Mouse (Mus musculus) thymus, adult 18-20 months (tissue): ENCODE measurements at regions not wholly inside any gene's neighbourhood (a gene's known extent, or its start where the extent isn't known, plus 50 kb on each side); places are given as distances from the start of the nearest gene placed in this dataset.

Source experiments
- DNase-seq, 2 experiments: peaks; one replicate each; pipeline ENCODE4 v3.0.0; 2022; ENCODE audit warnings: mixed read lengths in 2 of 2

DNA sequence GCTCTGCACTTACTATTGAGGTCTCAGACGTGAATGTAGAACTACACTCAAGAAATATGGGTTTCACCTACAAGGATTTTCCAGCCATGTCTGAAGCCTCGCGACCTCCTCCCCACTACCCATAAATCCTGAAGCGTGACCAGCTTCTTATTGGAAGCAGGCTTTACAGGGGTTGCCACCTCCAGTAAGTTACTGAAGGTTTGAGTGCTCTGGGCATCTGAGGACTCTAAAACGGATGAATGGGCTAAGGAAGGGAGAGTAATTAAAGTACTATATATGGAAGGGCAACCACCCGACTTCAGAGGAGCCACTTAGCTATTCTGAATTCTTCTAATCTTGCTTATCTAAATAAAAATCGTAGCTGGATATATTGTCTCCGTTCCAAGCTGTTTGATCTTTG lies 136.1 kb upstream of the Hmga2 start:
- no peak for DNase-seq

DNA sequence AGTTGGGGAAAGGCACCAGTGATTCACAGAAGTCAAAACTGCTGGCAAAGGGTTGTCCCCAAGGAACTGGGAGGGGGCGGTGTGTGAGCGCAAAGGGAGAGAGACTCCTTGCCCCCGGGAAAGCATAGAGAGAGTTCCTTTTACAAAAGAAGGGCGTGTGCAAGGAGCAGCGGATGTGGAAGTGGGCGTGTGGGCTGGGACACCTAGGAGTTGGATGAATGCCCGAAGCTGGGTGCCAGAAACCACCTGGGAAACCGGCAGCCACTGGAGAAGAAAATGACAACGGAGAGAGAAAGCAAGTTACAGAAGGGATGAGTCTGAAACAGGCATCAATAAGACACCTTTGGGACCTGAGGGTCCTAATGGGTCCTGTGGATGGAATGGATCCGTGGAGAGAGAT lies 133.8 kb upstream of the Hmga2 start:
- DNase-seq = no peak

DNA sequence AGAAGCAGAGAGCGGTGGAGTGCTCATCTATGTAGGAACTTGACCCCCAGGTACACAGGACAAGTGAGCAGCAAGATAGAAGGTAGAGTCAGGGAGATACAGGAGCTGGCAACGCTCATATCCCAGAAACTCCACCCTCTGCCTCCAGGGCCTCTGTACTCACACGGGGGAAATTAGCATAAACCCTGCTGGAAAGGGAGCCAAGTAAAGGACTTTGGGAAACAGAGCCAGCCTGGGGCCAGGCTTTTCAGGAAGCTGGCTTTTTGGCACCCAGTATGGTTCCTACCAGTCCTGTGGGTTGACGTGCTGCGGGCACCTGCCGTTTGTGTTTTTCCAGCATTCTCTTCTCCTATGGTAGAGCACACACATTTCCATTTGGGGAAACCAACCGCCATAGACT lies 128.2 kb upstream of the Hmga2 start:
- DNase-seq = no peak

DNA sequence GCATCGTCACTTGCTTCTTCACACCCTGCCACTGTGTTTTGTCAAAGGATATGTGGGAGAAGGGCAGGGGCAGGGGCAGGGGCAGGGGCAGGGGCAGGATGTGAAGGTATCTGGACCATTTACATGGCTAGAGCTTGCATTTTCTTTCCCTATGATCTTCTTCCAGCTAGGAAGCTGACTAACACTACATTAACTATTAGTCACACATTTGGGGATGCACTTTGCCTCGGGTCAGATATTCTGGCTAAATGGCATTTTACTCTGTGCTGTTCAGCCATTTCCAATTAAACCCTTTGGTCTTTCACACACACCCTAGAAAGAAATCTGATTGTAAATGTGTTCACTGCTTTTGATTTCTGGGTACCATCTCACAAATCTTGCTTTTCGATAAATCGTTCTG lies 126.9 kb upstream of the Hmga2 start:
- DNase-seq = no peak

DNA sequence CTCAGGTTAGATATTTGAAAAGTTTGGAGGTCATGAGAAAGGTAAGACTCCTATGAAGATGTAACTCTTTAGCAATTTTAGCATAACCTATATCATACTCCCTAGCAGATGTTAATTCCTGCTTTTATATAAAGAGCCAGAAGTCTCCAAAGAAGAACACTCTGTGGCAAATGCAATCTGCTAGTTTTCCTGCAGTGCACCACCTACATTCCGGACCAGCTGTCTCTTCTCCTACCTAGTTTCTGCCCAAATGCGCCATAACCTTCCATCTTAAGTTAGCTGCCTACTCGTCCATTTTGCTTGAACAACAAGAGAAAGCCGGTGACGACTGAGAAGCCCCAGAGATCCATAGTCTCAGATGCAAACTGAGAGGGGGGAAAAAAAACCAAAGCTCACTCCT lies 124.5 kb upstream of the Hmga2 start:
- DNase-seq = no peak

DNA sequence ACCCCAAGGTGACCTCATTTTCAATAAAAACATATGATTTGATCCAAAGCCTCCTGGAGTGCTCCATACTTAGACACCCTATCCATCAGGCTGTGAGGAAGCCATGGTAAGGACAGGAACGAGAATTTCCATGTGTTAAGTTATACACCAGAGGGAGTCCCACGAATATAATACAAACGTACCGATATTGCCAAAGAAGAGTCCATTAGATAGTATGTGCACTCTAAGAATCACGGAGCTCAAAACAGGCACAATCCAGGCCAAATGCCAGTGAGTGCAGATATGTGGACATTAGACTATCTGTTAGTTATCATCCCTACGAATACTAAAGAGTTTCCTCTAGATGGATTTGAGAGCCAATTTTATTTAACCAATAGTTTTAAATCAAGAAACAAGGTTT lies 123.3 kb upstream of the Hmga2 start:
- DNase-seq = no peak

DNA sequence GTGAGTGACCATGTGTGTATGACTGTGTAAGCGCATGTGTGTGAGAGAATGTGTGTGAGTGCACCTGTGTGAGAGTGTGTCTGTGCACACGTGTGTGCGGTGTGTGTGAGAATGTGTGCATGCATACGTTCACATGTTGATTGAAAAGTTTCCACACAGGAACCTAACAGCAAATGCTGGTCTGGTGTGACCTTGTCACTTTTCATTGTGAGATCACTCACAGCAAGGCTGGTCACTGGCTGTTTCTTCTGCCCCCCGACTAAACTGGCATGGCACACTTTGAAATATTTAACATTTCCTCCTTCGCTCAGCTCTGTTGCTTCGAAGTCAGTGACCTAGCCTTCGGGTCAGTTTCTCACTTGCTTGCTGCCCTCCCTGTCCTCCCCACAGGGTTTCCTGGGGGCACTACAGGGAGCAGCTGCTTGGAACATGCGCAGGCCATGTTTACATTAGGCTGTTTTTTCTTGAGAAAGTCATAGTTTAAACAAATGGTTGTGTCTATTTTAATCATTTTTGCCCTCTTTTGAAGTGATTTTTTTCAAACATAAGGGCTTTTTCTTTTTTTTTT lies 121.1 kb upstream of the Hmga2 start:
- DNase-seq = no peak

DNA sequence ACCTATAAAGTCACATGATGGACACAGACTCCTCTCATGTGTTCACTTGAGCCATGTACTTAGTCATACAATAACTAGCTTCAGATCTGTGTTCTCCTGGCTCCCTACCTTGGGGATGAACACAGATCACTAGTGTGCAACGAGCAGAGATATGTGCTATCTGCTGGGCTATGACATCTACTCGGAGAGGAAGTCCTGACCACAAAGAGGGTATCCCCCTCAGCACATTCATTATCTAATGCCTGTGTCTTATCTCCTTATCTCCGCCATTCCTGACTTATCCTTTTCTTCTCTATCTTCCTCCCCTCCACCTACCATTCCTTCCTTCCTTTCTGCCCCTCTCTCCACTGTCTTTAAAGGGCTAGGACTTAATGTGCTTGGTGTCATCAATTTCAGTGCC lies 118.9 kb upstream of the Hmga2 start:
- DNase-seq = no peak

DNA sequence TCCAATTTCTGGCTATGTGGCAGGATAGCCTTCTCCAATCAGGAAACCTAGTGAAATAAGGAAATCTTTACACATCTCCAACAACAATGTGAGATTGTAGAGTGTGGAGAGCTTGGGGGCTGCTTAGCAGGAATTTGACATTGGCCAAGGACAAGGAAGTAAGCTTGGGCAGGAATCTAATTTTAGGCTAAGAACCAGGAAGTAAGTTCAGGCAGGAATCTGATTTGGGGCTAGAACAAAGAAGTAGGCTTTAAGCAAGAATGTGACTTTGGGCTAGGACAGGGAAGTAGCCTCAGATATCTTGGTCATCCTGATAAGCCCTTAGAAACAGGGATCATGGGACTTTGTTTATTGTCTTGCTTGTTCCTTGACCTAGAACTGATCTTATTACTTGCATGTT lies 117.6 kb upstream of the Hmga2 start:
- no peak for DNase-seq

DNA sequence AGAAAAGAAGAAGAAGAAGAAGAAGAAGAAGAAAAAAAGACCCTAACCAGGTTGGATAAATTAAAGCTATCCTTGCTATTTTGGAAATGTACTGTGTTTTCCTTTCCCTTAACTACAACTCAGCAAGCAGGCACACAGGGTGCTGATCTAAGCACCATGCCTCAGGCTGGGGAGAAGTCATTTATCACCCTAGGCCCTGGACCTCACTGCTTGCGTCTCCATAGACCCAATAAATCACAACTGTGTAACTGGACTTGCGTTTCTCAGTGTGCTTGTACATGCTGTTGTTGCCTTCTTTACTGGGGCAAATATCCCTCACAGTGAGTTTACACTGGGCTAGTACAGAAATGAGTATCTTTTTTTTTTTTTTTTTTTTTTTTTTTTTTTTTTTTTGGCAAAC lies 113.4 kb upstream of the Hmga2 start:
- no peak for DNase-seq

DNA sequence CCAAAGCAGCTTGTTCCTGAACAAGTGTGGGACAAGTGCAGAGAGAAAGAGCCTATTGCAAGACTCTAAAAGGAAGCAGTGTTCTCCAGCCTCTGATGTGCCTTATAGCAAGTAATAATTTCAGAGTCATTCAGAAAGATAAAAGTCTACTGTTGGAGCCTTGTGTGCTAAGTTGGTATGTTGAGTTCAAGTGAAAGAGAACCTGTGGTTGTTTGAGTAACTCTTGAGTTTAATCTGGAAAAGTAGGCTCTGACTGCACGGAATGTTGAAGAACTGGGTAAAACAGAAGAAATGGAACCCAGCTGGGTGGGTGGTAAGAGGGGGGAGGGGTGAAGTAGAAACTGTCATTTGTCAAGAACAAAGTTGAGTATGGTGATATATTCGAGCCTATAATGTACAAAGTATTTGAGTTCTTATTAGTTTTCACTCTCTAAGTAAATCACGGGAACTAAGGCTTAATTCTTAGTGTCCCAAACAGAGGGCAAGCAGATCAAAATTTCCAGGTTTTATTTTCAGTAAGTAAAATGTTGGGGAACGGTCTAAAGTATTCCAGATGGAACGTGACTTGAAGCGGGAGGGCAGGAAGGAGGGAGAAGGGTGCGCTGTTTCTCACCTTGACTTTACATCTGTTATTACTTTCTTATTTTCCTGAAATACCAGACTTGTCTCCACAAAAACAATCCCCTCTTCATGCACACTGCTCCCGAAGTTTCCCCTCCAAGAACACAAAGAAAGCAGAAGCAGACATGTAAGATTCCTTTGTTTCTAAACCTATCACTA lies 111.8 kb upstream of the Hmga2 start:
- DNase-seq = no peak

DNA sequence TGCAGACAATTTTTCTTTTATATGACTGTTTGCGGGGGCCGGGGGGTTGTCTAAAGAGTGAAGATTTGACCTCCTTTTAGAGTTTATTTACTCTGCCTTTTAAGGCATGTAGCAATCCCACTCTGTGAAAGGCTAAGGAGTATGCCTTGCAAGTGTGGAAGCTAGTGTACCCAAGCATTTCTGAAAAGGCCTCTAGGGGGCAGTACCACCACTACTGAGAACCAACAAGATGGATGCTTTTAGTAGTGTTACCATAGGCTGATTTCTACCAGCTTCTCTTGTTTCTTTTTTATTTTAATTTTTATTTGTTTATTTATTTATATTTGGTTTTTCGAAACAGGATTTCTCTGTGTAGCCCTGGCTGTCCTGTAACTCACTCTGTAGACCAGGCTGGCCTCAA lies 110.9 kb upstream of the Hmga2 start:
- peak in 1 of 2 experiments; percentile 18 for DNase-seq

DNA sequence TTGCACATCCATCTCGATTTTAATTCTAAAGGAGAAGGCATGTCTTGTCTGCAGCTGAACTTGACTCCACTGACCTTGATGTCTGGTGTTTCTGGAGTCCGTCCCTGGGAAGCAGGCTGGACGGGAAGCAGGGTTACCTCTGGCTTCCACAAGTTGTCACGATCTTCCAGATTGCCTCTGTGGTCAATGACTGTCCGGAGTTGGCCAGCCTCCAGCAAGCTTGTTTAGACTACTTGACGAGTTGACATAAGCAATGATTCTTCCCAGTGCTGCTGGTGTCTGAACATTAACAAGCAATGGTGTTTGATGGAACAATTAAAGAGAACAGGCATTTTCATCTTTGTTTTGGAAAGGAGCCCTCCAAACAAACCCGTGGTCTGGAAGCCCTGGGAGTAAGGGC lies 106.2 kb upstream of the Hmga2 start:
- no peak for DNase-seq

DNA sequence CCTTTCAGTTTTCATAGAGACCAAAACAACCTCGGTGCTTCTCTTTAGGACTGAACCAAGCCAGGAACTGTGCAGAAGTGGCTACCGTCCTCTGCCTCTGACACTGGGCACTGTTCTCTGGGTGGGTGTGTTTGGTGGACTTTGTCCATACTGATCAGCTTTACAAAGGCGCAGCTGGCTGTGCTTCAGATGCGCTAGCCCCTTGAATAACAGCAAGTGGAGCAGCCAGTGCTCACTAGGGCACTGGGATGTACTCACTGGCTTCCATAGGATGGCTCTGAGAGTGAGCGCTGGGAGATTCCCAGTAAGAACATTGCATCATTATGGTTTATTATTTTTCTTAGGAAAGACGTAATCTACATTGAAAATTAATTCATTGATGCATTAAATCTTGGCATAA lies 105.3 kb upstream of the Hmga2 start:
- no peak for DNase-seq

DNA sequence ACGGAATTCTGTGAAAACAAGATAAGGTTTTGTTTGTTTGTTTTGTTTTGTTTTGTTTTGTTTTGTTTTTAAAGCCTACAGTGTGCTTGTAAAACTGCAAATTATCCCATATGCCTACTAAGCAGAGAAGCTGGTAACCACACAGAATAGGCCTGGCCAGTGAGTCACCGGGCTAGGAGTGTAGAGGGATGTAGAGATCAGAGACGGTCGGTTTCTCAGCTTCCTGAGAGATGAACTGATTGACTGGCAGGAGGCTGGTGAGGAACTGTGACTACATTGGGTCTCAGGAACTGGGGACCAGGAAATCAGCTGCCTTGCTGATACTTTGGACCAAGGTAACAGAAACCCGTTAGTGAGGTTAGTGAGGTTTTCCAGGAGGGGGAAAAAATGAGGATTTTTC lies 100.6 kb upstream of the Hmga2 start:
- no peak for DNase-seq

DNA sequence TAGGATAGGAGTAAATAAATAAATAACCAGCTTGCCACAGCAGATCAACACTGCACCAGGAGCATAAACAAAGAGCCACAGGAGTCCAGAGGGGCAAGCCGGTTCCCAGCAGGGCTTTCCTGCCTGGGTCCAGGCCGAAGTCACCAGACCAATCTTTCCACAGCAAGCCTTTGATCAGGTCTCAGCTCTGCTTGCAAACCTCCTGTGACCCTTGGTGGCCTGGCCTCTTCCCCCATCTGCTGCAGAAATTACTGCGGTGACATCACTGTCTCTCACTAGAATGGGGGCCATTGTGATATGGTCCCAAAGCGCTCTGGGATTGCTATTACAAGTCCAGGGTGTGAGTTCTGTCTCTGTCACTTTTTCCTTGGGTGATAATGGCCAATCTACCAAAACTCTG lies 99.9 kb upstream of the Hmga2 start:
- no peak for DNase-seq

DNA sequence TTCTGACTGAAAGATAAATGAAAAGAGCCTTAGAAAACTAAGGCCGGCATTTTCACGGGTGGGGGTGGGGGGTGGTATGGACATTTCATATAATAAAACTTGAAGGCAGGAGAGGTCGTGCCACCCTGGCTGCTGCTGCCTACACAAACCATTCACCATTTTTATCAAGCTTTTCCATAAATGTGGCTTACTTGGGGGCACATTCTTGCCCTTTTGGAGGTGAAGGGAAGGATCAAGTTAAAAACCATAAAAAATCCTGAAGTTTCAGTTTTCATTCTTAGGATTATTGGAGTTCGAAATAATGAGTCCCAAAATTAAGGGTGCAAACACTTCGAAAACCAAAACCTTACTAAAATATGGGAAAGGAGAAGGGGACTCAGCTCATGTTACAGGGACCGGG lies 95.1 kb upstream of the Hmga2 start:
- no peak for DNase-seq

DNA sequence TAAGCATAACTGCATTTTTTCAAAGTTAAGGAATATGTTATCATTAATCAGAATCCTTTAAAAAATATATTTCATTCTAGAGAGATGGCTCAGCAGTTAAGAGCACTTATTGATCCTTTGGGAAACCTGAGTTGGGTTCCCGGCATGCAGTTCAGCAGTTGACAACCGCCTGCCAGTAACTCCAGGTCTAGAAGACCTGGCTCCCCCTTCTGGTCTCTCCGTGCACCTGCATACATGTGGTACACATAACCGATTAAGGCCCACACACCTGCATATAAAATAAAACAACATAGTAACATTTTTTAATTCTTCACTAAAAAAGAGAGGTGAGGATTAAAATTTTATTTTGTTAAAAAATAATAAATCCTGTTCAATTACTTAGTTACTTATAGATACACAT lies 89.7 kb upstream of the Hmga2 start:
- DNase-seq = no peak

DNA sequence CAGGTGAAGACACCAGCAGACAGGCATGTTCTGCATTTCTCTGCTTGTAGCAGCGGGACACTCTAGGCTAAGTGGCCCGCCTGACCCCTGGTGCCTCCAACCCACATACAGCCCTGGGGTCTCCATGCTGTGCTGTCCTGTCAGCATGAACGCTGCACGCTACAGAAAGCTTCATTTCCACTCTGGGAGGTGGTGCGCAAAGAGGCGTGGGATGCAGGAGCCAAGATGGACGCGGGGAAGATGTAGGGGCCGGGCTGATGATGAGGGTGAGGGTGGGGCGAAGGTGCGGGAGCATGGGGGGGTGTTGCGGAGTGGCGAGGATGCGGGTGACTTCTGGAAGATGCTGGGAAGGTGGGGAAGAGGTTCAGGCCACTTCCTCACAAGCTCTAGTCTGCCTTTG lies 88.6 kb upstream of the Hmga2 start:
- DNase-seq = no peak

DNA sequence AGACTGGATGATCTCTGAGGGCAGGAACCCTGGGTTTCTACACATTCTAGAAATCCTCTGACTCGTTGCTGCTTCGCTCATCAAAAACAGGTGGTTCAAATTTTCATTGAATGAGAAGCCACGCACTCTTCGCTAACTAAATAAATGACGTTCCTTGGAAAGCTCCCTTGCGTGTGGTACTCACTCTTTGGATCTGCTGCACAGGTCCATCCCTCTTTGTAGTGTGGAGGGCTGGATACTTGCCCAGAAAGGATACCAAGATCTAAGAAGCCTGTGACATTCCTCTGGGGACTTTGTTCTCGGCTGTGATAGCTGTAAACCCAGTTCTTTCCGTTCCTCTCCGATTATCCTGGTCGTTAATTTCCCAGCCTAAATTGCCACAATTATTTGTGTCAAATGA lies 87.7 kb upstream of the Hmga2 start:
- DNase-seq = no peak

DNA sequence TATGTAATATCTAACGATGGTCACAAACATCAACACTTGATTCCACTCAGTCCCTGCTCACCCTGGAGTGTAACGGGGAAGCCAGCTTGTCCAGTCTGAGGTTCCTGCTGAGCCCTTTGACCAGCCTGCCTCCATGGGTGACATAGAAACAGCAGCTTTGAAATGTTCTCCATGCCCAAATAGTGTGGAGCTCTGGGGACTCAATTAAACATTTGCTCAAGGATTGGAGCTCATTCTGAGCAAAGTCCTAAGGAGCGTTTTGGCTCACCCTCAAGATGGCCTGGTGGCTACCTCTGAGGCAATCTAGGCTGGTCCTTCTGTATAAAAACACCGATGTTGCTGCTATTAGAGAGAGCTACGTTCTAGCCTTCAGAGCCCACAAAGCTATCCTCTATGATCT lies 85.6 kb upstream of the Hmga2 start:
- no peak for DNase-seq

DNA sequence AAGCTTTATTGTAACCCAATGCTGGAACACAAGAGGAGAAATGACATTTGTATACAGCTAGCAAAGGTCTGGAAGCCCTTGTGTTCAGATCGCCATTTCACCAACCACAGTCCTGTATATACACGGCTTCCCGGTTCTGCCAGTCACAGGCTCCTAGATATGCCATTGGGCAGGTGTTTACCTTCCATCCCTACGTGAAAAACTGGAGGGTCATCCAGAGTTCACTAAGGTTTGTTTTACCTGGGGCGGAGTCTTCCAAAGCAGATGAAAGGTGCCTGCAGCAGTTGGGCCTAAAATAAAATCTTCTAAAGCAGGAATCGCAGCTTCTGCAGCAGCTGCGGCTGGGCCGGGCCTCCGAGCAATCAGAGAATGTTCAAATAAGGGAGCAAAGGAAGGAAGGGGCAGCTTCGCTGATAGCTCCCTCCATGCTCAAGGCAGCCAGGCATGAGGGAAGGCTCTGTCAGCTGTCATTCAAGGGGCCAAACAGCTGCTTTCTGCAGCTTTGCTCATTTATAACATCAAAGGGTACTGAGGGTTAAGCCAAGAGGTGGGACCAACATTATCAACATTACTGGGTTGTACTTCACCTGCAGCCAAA lies 81.7 kb upstream of the Hmga2 start:
- DNase-seq = no peak

DNA sequence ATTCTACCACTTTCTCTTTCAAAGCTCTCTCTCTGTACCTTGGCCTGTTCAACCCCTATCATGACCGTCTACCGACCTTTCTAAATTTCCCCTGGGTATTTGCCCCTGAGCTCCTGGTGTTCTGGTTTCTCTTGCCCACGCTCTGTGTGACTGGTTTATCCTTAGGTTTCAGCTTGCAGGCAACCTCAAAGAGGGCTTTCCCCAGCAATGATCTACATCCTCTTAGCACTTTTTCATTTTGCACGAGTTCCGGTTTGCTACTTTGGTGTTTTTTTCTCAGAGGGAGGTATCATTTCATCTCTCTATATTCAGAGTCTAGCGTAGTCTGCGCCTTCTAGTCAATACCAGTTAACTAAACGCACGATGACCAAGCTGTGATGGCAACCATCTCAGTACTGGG lies 79.8 kb upstream of the Hmga2 start:
- no peak for DNase-seq

DNA sequence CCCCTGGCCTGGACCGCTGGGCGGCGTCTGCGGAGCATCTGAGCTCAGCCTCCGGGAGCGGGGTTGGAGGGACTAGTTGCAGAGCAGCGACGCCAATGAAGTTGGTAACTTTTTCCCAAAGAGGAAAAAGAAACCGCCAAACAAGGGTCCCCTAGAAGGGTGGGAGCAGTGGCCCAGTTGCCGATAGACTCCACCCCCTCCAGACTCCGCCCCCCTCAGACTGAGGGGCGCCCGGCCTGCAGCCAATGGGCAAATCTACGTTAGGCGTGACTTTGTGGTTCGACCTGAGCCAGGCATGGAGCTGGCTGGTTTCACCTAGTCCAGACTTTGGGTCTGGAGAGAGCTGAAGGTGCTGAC lies 76.8 kb upstream of the Hmga2 start:
- DNase-seq = peak in 1 of 2 experiments; percentile 3
